24 mouse cellular contexts compared by ENCODE assay signal in the genomic region with DNA sequence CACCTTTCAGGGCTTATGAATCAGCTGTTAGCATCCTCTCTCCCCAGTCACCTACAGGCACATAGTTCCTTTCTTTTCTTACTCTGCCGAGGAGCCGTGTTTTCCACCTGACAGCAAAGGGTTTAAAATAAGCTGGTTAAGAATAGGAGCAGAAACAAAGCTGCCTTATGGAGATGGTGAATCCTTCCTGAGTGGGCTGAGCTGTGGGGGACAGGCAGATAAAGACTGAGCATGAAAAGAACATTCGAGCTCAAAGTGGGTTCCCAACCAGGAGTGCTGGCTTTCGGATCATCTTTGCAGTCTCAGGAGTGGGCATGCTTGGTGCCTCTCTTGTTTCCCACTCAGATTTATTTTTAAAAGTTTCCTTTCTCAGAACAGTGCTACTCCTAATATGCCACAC.
DNase-seq lines count a peak whose midpoint lies in the region; ATAC-seq and TF ChIP-seq lines count a peak whose summit lies in the region.
"Had no signal": no experiment of that assay in that cellular context is flagged by ENCODE, and none has a peak within 500 bp of the region (broad histone marks: within the 10 kb centered on the region; RNA-seq: fewer than 3 reads in every experiment).

No protein-coding gene starts in this region.

- no peaks in the 10 kb centered on the region for H3K27me3 ChIP-seq in forebrain, embryonic 16.5 days (replicated peaks; ENCODE audit: control insufficient read depth, insufficient read depth, low read length)
- H3K27me3 ChIP-seq in forebrain, postnatal 0 days (ENCODE audit: insufficient read depth, low read length) = no peaks in the 10 kb centered on the region
- H3K27me3 ChIP-seq: intestine, embryonic 15.5 days; limb, embryonic 13.5 days; liver, embryonic 13.5 days; midbrain, embryonic 12.5 days; neural tube, embryonic 15.5 days had no signal

- 88% methylated on average over 4 of the region's 4 CpGs for WGBS in forebrain, embryonic 16.5 days
- WGBS in forebrain, postnatal 0 days = 88% methylated on average over 4 of the region's 4 CpGs

- peak overlapping the region; percentile 68; the same call in 1 of the 2 replicates for H3K27ac ChIP-seq in cortical plate, adult 2 months (ENCODE audit: insufficient read depth, low read length)
- no peak overlapping the region for H3K27ac ChIP-seq in forebrain, embryonic 16.5 days (ENCODE audit: low read length)
- H3K27ac ChIP-seq in forebrain, postnatal 0 days (ENCODE audit: low read depth, low read length) = no peak overlapping the region
- H3K27ac ChIP-seq: embryonic facial prominence, embryonic 10.5 days; heart, embryonic 10.5 days; intestine, embryonic 15.5 days; limb, embryonic 13.5 days; liver, embryonic 13.5 days; midbrain, embryonic 12.5 days; neural tube, embryonic 15.5 days had no signal

- no peak overlapping the region for H3K9ac ChIP-seq in forebrain, embryonic 16.5 days (replicated peaks; ENCODE audit: low read depth, low read length)
- no peak overlapping the region for H3K9ac ChIP-seq in forebrain, postnatal 0 days
- H3K9ac ChIP-seq: intestine, embryonic 15.5 days; limb, embryonic 13.5 days; liver, embryonic 13.5 days; midbrain, embryonic 12.5 days; neural tube, embryonic 15.5 days had no signal

- DNase-seq in brain, adult 2 months (ENCODE audit: low read depth, low spot score) = peak; percentile 91
- peak; percentile 64 to 76 for DNase-seq in left cerebral cortex, adult 9 months (ENCODE audit: low spot score in 2 of 2)
- DNase-seq in right cerebral cortex, postnatal 25 days = peak; percentile 43
- DNase-seq in forebrain, postnatal 0 days = no peak
- DNase-seq in thymus, postnatal 0 days (ENCODE audit: low spot score) = no peak
- DNase-seq: adrenal gland, adult 8-10 months; cerebellum, adult 18-20 months; cerebellum, postnatal 36 days; kidney, adult 9 months; kidney, postnatal 14 days; layer of hippocampus, postnatal 36 days; liver, embryonic 13.5 days; lung, adult 2 months; lung, postnatal 14 days had no signal

- no peaks in the 10 kb centered on the region for H3K9me3 ChIP-seq in forebrain, embryonic 16.5 days (ENCODE audit: control insufficient read depth, low read length)
- no peaks in the 10 kb centered on the region for H3K9me3 ChIP-seq in forebrain, postnatal 0 days (ENCODE audit: low read length)
- H3K9me3 ChIP-seq: embryonic facial prominence, embryonic 10.5 days; heart, embryonic 10.5 days; intestine, embryonic 15.5 days; limb, embryonic 13.5 days; liver, embryonic 13.5 days; midbrain, embryonic 12.5 days; neural tube, embryonic 15.5 days had no signal

- no peak overlapping the region for H3K4me2 ChIP-seq in forebrain, embryonic 16.5 days (ENCODE audit: low read length)
- no peak overlapping the region for H3K4me2 ChIP-seq in forebrain, postnatal 0 days (ENCODE audit: low read depth)
- H3K4me2 ChIP-seq: intestine, embryonic 15.5 days; limb, embryonic 13.5 days; liver, embryonic 13.5 days; midbrain, embryonic 12.5 days; neural tube, embryonic 15.5 days had no signal

- peaks cover 7% of the 10 kb centered on the region for H3K4me1 ChIP-seq in cortical plate, adult 2 months (ENCODE audit: control insufficient read depth, insufficient read depth, low read length)
- H3K4me1 ChIP-seq in forebrain, embryonic 16.5 days (replicated peaks; ENCODE audit: control insufficient read depth, insufficient read depth, low read length) = 0 out of 2 replicates have a peak, but pooled peaks cover 3% of the 10 kb centered on the region
- H3K4me1 ChIP-seq in forebrain, postnatal 0 days (ENCODE audit: insufficient read depth) = no peaks in the 10 kb centered on the region
- H3K4me1 ChIP-seq: embryonic facial prominence, embryonic 10.5 days; heart, embryonic 10.5 days; intestine, embryonic 15.5 days; limb, embryonic 13.5 days; liver, embryonic 13.5 days; midbrain, embryonic 12.5 days had no signal

- no peak overlapping the region for H3K4me3 ChIP-seq in cortical plate, adult 2 months (ENCODE audit: insufficient read depth, low read length)
- H3K4me3 ChIP-seq in forebrain, embryonic 16.5 days (replicated peaks; ENCODE audit: low read length) = no peak overlapping the region
- H3K4me3 ChIP-seq in forebrain, postnatal 0 days (ENCODE audit: low read depth, low read length) = no peak overlapping the region
- H3K4me3 ChIP-seq: embryonic facial prominence, embryonic 10.5 days; heart, embryonic 10.5 days; intestine, embryonic 15.5 days; limb, embryonic 13.5 days; liver, embryonic 13.5 days; midbrain, embryonic 12.5 days; neural tube, embryonic 15.5 days had no signal

- TF ChIP-seq POLR2A in cortical plate, adult 2 months (IDR thresholded peaks at IDR 0.05; ENCODE audit: extremely low read depth, insufficient read depth, low read length) = no peak

- no peak for ATAC-seq in forebrain, embryonic 16.5 days
- no peak for ATAC-seq in forebrain, postnatal 0 days
- ATAC-seq: activated CD4-positive, CD25-positive, alpha-beta regulatory T cell, adult 4 months; hindbrain, embryonic 16.5 days; intestine, embryonic 15.5 days had no signal

- no peaks in the 10 kb centered on the region for H3K36me3 ChIP-seq in forebrain, embryonic 16.5 days (ENCODE audit: control insufficient read depth, insufficient read depth)
- H3K36me3 ChIP-seq in forebrain, postnatal 0 days (ENCODE audit: insufficient read depth) = no peaks in the 10 kb centered on the region
- H3K36me3 ChIP-seq: embryonic facial prominence, embryonic 10.5 days; heart, embryonic 10.5 days; intestine, embryonic 15.5 days; limb, embryonic 13.5 days; liver, embryonic 13.5 days; midbrain, embryonic 12.5 days; neural tube, embryonic 15.5 days had no signal

- TF ChIP-seq CTCF in cortical plate, adult 2 months (IDR thresholded peaks at IDR 0.05; ENCODE audit: extremely low read depth, insufficient read depth, low read length) = no peak
- TF ChIP-seq CTCF in forebrain, postnatal 0 days (IDR thresholded peaks at IDR 0.05; ENCODE audit: low read depth) = no peak

Comparison
In these comparisons a context has a peak if more than half of its experiments do, and no peak if none do; other contexts are left out.
1. DNase-seq: peak in brain, adult 2 months (single experiment), left cerebral cortex, adult 9 months (2 of 2) and right cerebral cortex, postnatal 25 days (single experiment); none in forebrain, postnatal 0 days (single experiment) and thymus, postnatal 0 days (single experiment).